Mouse (Mus musculus) naive thymus-derived CD4-positive, alpha-beta T cell, adult 2 months (primary cell): ENCODE results near the gene Mapkapk5.

Experiments used
- DNase-seq: peaks from one replicate; pipeline ENCODE4 v3.0.0-alpha.2; 2011; ENCODE audit warnings: low read depth

The Mapkapk5 gene

GRCm38 (mm10) chr5:121500719-121501118, 45.0 kb downstream of the Mapkapk5 start:
- DNase-seq, result no peak

GRCm38 (mm10) chr5:121493305-121493704, 52.4 kb downstream of the Mapkapk5 start:
- no peak for DNase-seq

- no peak for DNase-seq
These were observed 60.9 kb downstream of the Mapkapk5 start for GRCm38 (mm10) chr5:121484801-121485200.

GRCm38 (mm10) chr5:121477680-121478079, 68.0 kb downstream of the Mapkapk5 start:
- DNase-seq, result peak; percentile 83

GRCm38 (mm10) chr5:121476040-121476439, 69.7 kb downstream of the Mapkapk5 start:
- no peak for DNase-seq
